Mouse (Mus musculus) frontal cortex, postnatal 25 days (tissue): ENCODE data around the gene Cela3b.
A peak's percentile ranks its signal among the peaks of the same experiment; 100 is the strongest.
"Not testable (repeated sequence)": the region's sequence is repeated elsewhere in the genome, so short reads cannot be mapped to it uniquely, and the experiment has no call there.

Source experiments
- DNase-seq, 2 experiments: peaks; one replicate each; pipeline ENCODE4 v3.0.0; 2022; ENCODE audit warnings: low spot score in 2 of 2

The Cela3b gene

GRCm38 (mm10) chr4:137417712-137418564 lies 12.4 kb downstream of the Cela3b start:
- no peak for DNase-seq

- DNase-seq, result no peak
Observed at GRCm38 (mm10) chr4:137414936-137415335, 15.4 kb downstream of the Cela3b start.

GRCm38 (mm10) chr4:137412185-137412709 lies 18.1 kb downstream of the Cela3b start:
- DNase-seq, result not testable (repeated sequence)

- no peak for DNase-seq
Observed at GRCm38 (mm10) chr4:137409691-137410090, 20.6 kb downstream of the Cela3b start, which contains the start of gene Cela3a. Gene Cela3a, minus strand, starts transcription at chr4:137409791.

- no peak for DNase-seq
Observed at GRCm38 (mm10) chr4:137405571-137405970, 24.8 kb downstream of the Cela3b start.

GRCm38 (mm10) chr4:137396641-137397525 lies 33.5 kb downstream of the Cela3b start:
- no peak for DNase-seq

- no peak for DNase-seq
Observed at GRCm38 (mm10) chr4:137393378-137394135, 36.8 kb downstream of the Cela3b start.

GRCm38 (mm10) chr4:137392874-137393273 lies 37.5 kb downstream of the Cela3b start:
- no peak for DNase-seq

- no peak for DNase-seq
Observed at GRCm38 (mm10) chr4:137391287-137391686, 39.1 kb downstream of the Cela3b start.

- no peak for DNase-seq
Observed at GRCm38 (mm10) chr4:137390196-137390595, 40.1 kb downstream of the Cela3b start.

- DNase-seq, result no peak
Observed at GRCm38 (mm10) chr4:137388983-137389382, 41.4 kb downstream of the Cela3b start.

GRCm38 (mm10) chr4:137388059-137388794 lies 42.1 kb downstream of the Cela3b start:
- DNase-seq, result peak; percentile 67 to 78

GRCm38 (mm10) chr4:137387482-137388058 lies 42.8 kb downstream of the Cela3b start:
- DNase-seq, result no peak

GRCm38 (mm10) chr4:137380702-137381605 lies 49.4 kb downstream of the Cela3b start:
- DNase-seq, result no peak

GRCm38 (mm10) chr4:137379713-137380255 lies 50.6 kb downstream of the Cela3b start:
- DNase-seq, result no peak

- no peak for DNase-seq
Observed at GRCm38 (mm10) chr4:137379085-137379484, 51.3 kb downstream of the Cela3b start.

- no peak for DNase-seq
Observed at GRCm38 (mm10) chr4:137377526-137378304, 52.6 kb downstream of the Cela3b start.

GRCm38 (mm10) chr4:137376778-137377177 lies 53.6 kb downstream of the Cela3b start:
- no peak for DNase-seq
